Mouse (Mus musculus) Patski (cell line): Measurements from ENCODE around the gene Phldb1. TPM values are rescaled to one million over a fixed set of nuclear protein-coding genes. Genes with fewer than 3 reads are reported as not detected.
"Not testable (repeated sequence)": the region's sequence is repeated elsewhere in the genome, so short reads cannot be mapped to it uniquely, and the experiment has no call there.

Source experiments
- ATAC-seq: fragments of 100-300 bp; one replicate; pipeline ENCODE4 v1.8.0; 2021
- CTCF ChIA-PET: fragments of 350-600 bp; sonication (Branson Sonifier 250); formaldehyde crosslinking; loops from one replicate; lab custom pipeline; 2022; ENCODE audit warnings: inconsistent platforms; lab: Charles Lee
- POLR2A ChIA-PET: fragments of 350-600 bp; sonication (Branson Sonifier 250); formaldehyde crosslinking; loops from one replicate; lab custom pipeline; 2022; ENCODE audit warnings: antibody characterized with exemption, inconsistent platforms; lab: Charles Lee
- DNase-seq: peaks from one replicate; pipeline ENCODE4 v3.0.0-alpha.2; 2011; ENCODE audit warnings: low read depth, low spot score
- H3K27me3 ChIP-seq: fragments of 371-371 bp; one replicate; pipeline ENCODE4 v1.5.1; 2021
- CTCF ChIP-seq: fragments of 100-300 bp; IDR thresholded peaks from one replicate; pipeline ENCODE4 v1.5.1; 2021
- in situ Hi-C: fragments of 300-500 bp; cut with MboI; formaldehyde crosslinking; loops from 3 replicates; pipeline ENCODE4 v1.11.1; 2018; ENCODE audit warnings: low pct_unique_long_range_greater_than_20kb, mixed read lengths
- polyA plus RNA-seq: library from polyadenylated mRNA; unstranded; gene quantifications from one replicate; pipeline ENCODE4 v1.2.3, GENCODE M21; 2021

The Phldb1 gene
- polyA plus RNA-seq, 1 experiment from 2014 or later = 137 TPM

GRCm38 (mm10) chr9:44645924-44646323, 89.1 kb downstream of the Phldb1 start:
- ChIA-PET CTCF (interaction anchor here (1.5 kb wide), 1 partner anchor 163 kb away, joined by 3 read pairs; the partner anchor contains the start of gene Bcl9l), POLR2A (no interaction called here)
- ATAC-seq (no peak), DNase-seq (no peak)
- no peak for TF ChIP-seq CTCF
- in situ Hi-C loops = no loop called here
- no peaks in the 10 kb centered on the region for H3K27me3 ChIP-seq

- DNase-seq (no peak), ATAC-seq (no peak)
- no peak for TF ChIP-seq CTCF
- POLR2A ChIA-PET = no interaction called here
- CTCF ChIA-PET = interaction anchor here (1.5 kb wide), 1 partner anchor 163 kb away, joined by 3 read pairs; the partner anchor contains the start of gene Bcl9l
- H3K27me3 ChIP-seq = no peaks in the 10 kb centered on the region
- in situ Hi-C loops = no loop called here
These were observed 89.5 kb downstream of the Phldb1 start for GRCm38 (mm10) chr9:44645481-44645880.

- CTCF ChIA-PET = no interaction called here
- H3K27me3 ChIP-seq = no peaks in the 10 kb centered on the region
- in situ Hi-C loops = no loop called here
- ATAC-seq (no peak), DNase-seq (no peak)
- TF ChIP-seq CTCF = no peak
- POLR2A ChIA-PET = interaction anchor here (0.6 to 0.8 kb wide), 2 partner anchors 14 to 146 kb away, joined by 3 to 5 read pairs; no protein-coding TSS in a partner anchor
These were observed 90.8 kb downstream of the Phldb1 start for GRCm38 (mm10) chr9:44644186-44644585.

GRCm38 (mm10) chr9:44643103-44643502, 91.9 kb downstream of the Phldb1 start:
- DNase-seq (no peak), ATAC-seq (no peak)
- H3K27me3 ChIP-seq = no peaks in the 10 kb centered on the region
- in situ Hi-C loops = no loop called here
- POLR2A ChIA-PET = no interaction called here
- no peak for TF ChIP-seq CTCF
- CTCF ChIA-PET = interaction anchor here (1.5 kb wide), 1 partner anchor 16 kb away, joined by 4 read pairs; no protein-coding TSS in a partner anchor

GRCm38 (mm10) chr9:44641616-44642015, 93.4 kb downstream of the Phldb1 start:
- DNase-seq (no peak), ATAC-seq (no peak)
- in situ Hi-C loops = no loop called here
- no peaks in the 10 kb centered on the region for H3K27me3 ChIP-seq
- ChIA-PET CTCF (interaction anchor here (1.5 kb wide), 1 partner anchor 15 kb away, joined by 4 read pairs; no protein-coding TSS in a partner anchor), POLR2A (interaction anchor here (0.7 kb wide), 1 partner anchor 14 kb away, joined by 6 read pairs; no protein-coding TSS in a partner anchor)
- no peak for TF ChIP-seq CTCF

- H3K27me3 ChIP-seq = no peaks in the 10 kb centered on the region
- POLR2A ChIA-PET = no interaction called here
- CTCF ChIA-PET = no interaction called here
- in situ Hi-C loops = no loop called here
- ATAC-seq = no peak
- no peak for DNase-seq
- no peak for TF ChIP-seq CTCF
These were observed 94.2 kb downstream of the Phldb1 start for GRCm38 (mm10) chr9:44640646-44641357.

- in situ Hi-C loops, ATAC-seq, H3K27me3 ChIP-seq, POLR2A ChIA-PET, DNase-seq, CTCF ChIA-PET: not testable (repeated sequence)
These were observed 95.0 kb downstream of the Phldb1 start for GRCm38 (mm10) chr9:44640028-44640427.

- POLR2A ChIA-PET, ATAC-seq, in situ Hi-C loops, DNase-seq, H3K27me3 ChIP-seq, CTCF ChIA-PET: not testable (repeated sequence)
These were observed 96.3 kb downstream of the Phldb1 start for GRCm38 (mm10) chr9:44638726-44639125.

GRCm38 (mm10) chr9:44637551-44638169, 97.3 kb downstream of the Phldb1 start:
- in situ Hi-C loops = no loop called here
- DNase-seq (no peak), ATAC-seq (no peak)
- ChIA-PET CTCF (no interaction called here), POLR2A (no interaction called here)
- no peaks in the 10 kb centered on the region for H3K27me3 ChIP-seq
- no peak for TF ChIP-seq CTCF

Other genes starting within 250 kb of the Phldb1 start
- gene Cxcr5, start 173.3 kb downstream of the Phldb1 start, polyA plus RNA-seq = not detected
- 95.5 TPM for gene Ddx6, start 130.3 kb downstream of the Phldb1 start, polyA plus RNA-seq
- gene Treh, start 62.0 kb downstream of the Phldb1 start, polyA plus RNA-seq = not detected
- gene Arcn1, start 32.6 kb upstream of the Phldb1 start, polyA plus RNA-seq = 142 TPM
- gene Ift46, start 32.7 kb upstream of the Phldb1 start, polyA plus RNA-seq = 193 TPM
- 7.3 TPM for gene Tmem25, start 64.1 kb upstream of the Phldb1 start, polyA plus RNA-seq
- 3.3 TPM for gene Ttc36, start 67.9 kb upstream of the Phldb1 start, polyA plus RNA-seq
- 22.2 TPM for gene Kmt2a, start 146.1 kb upstream of the Phldb1 start, polyA plus RNA-seq
- 440 TPM for gene Atp5l, start 185.5 kb upstream of the Phldb1 start, polyA plus RNA-seq
- gene Ube4a, start 230.4 kb upstream of the Phldb1 start, polyA plus RNA-seq = 44.1 TPM
- gene Cd3g, start 245.2 kb upstream of the Phldb1 start, polyA plus RNA-seq = not detected
- gene Cd3d, start 246.6 kb upstream of the Phldb1 start, polyA plus RNA-seq = not detected